Mouse (Mus musculus) limb, embryonic 15.5 days (tissue): Measurements from ENCODE around the gene Ppp1r21. TPM values are rescaled to one million over a fixed set of nuclear protein-coding genes. Genes with fewer than 3 reads are reported as not detected.

ENCODE experiments used
- ATAC-seq: fragments of 200-750 bp; cut with Nextera tagmentation; 2 replicates; pipeline ENCODE4 v1.8.0; 2017; ENCODE audit warnings: low read depth, moderate TSS enrichment; ENCODE audit not compliant: insufficient number of reproducible peaks, low FRiP score, low TSS enrichment
- H3K27ac ChIP-seq: fragments of 300-500 bp; sonication (generic); 2 replicates; pipeline ENCODE4 v1.5.1; 2015; ENCODE audit warnings: moderate library complexity, mild to moderate bottlenecking, inconsistent platforms
- H3K27me3 ChIP-seq: fragments of 300-500 bp; sonication (generic); 2 replicates; pipeline ENCODE4 v1.6.1; 2015; ENCODE audit warnings: inconsistent platforms
- H3K36me3 ChIP-seq: fragments of 300-500 bp; sonication (generic); 2 replicates; pipeline ENCODE4 v1.6.1; 2015; ENCODE audit warnings: inconsistent platforms
- H3K4me1 ChIP-seq: fragments of 300-500 bp; sonication (generic); 2 replicates; pipeline ENCODE4 v1.6.1; 2015; ENCODE audit warnings: inconsistent platforms
- H3K4me2 ChIP-seq: fragments of 300-500 bp; sonication (generic); 2 replicates; pipeline ENCODE4 v1.6.1; 2015; ENCODE audit warnings: mild to moderate bottlenecking, inconsistent platforms
- H3K4me3 ChIP-seq: fragments of 300-500 bp; sonication (generic); 2 replicates; pipeline ENCODE4 v1.5.1; 2015; ENCODE audit warnings: mild to moderate bottlenecking, inconsistent platforms
- H3K9ac ChIP-seq: fragments of 300-500 bp; sonication (generic); 2 replicates; pipeline ENCODE4 v1.6.1; 2015; ENCODE audit warnings: inconsistent platforms
- H3K9me3 ChIP-seq: fragments of 300-500 bp; sonication (generic); 2 replicates; pipeline ENCODE4 v1.6.1; 2016; ENCODE audit warnings: inconsistent platforms
- WGBS: fragments of 180-500 bp; shearing (Covaris S2); methylation state at CpG from one replicate; pipeline ENCODE4 v1.1.7; 2015; 5-methylcytosine and 5-hydroxymethylcytosine counted together
- polyA plus RNA-seq: library from polyadenylated mRNA; unstranded; fragments of >200 nt; fragmentation: Nextera tagmentation; extraction: Ambion mirVana; gene quantifications from 2 replicates; pipeline ENCODE4 v1.2.1, GENCODE M21; 2015

The Ppp1r21 gene
- polyA plus RNA-seq, 1 experiment from 2014 or later = 19.9 TPM

DNA sequence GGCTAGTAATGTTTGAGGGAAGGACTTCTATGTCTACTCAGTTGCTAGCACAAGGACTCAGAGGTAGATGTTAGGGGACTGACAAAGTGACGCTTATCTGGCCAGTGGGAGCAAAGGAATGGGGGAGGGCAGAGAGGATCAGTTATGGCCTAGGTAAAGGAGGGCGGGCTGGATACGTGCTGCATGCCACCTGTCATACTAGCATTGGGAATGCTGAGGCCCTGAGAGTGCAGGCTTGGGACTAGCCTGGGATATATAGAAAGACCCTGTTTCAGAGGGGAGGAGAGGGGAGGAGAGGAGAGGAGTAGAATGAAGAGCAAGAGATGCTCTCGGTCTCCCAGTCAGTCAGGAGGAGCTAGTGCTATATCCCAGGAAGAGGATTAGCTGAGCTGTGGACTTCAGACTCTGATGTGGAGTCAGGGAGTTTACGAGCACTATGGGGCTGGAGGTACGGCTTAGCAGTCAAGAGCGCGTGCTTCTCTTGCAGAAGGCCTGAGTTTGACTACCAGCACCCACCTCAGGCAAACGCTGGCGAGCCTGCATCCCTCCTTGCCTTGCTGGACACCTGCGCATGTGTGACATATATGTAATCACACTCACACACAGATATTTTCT, 23.7 kb downstream of the Ppp1r21 start:
- no peak for ATAC-seq
- 80% methylated on average over 11 of the region's 11 CpGs for whole genome bisulfite sequencing
- Histone ChIP-seq H3K9ac (no peak overlapping the region), H3K4me1 (peaks cover 19% of the 10 kb centered on the region), H3K9me3 (no peaks in the 10 kb centered on the region), H3K4me3 (no peak overlapping the region), H3K4me2 (no peak overlapping the region), H3K36me3 (peaks cover 33% of the 10 kb centered on the region), H3K27me3 (no peaks in the 10 kb centered on the region), H3K27ac (no peak overlapping the region)

DNA sequence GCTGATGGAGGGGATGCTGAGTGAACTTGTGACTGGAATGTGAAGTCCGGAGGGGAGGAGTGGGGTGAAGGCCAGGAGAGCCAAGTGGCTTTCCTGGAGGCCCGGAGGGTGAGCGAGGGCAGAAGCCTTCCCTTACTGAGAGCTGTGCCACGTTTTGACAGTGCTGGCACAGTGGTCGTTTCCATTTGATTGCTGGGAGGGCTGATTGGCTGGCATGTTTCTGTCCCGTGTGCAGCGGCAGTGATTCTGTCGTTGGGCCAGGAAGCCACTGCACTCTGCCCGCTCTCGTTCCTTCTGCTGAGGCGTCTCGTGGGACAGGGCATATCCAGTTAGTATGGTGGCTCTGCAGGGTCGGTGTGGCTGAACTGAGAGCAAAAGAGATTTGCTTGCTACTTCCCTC, 26.3 kb downstream of the Ppp1r21 start:
- H3K4me3 ChIP-seq = no peak overlapping the region
- peaks cover 15% of the 10 kb centered on the region for H3K4me1 ChIP-seq
- no peak overlapping the region for H3K27ac ChIP-seq
- no peak overlapping the region for H3K4me2 ChIP-seq
- peaks cover 29% of the 10 kb centered on the region for H3K36me3 ChIP-seq
- H3K27me3 ChIP-seq = no peaks in the 10 kb centered on the region
- WGBS = 83% methylated on average over 13 of the region's 13 CpGs
- H3K9ac ChIP-seq = no peak overlapping the region
- no peak for ATAC-seq
- H3K9me3 ChIP-seq = no peaks in the 10 kb centered on the region

DNA sequence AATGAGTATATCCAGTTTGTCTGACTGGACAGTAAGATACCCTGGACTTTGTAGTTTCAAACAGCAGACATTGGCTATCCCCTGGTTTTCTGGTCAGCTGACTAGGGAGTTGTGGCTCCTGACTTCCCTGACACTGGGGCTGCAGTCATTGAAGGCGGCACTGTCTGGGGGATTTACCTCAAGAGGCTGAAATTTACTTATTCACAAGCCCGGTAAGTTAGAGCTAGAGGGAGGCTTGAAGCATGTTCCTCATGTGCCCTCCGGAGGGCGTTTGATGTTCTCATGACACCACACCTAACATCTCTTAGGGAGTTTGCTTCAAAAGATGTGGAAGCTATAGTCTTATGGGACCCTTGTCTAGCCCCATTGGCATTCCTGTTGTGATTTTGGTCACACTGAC, 26.8 kb downstream of the Ppp1r21 start:
- 90% methylated on average over 4 of the region's 4 CpGs for WGBS
- Histone ChIP-seq H3K9ac (no peak overlapping the region), H3K27me3 (no peaks in the 10 kb centered on the region), H3K4me3 (no peak overlapping the region), H3K27ac (no peak overlapping the region), H3K4me1 (peaks cover 15% of the 10 kb centered on the region), H3K9me3 (no peaks in the 10 kb centered on the region), H3K36me3 (peaks cover 32% of the 10 kb centered on the region), H3K4me2 (no peak overlapping the region)
- ATAC-seq = no peak

DNA sequence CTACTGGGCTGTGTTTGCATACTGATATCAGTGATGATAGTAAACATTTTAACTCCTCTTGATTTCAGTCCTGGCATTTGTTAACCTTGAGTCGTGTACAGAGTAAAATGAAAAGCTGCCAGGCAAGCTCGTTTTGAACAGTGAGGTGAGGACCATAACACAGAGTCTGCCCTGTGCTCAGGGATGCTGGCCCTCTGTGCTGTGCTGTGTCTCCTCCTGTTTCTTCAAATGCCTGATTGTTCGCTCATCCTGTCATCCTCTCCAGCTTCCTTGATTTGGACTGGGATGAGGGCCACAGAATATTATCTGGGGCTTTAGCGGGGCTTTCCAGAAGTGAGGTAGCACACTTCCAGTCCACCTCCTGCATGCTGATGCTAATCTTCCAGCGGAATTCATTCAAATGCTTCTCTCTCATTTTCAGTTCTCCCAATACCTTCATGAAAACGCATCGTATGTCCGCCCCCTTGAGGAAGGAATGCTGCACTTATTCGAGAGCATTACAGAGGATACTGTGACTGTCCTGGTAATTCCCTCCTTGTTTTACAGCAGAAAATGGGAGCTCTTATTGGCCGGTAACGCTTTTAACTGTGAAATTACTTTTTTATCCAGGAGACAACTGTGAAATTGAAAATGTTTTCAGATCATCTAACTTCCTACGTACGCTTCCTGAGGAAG, 28.4 kb downstream of the Ppp1r21 start:
- Histone ChIP-seq H3K4me2 (no peak overlapping the region), H3K9me3 (no peaks in the 10 kb centered on the region), H3K27me3 (no peaks in the 10 kb centered on the region), H3K4me3 (no peak overlapping the region), H3K4me1 (0 out of 2 replicates have a peak, but pooled peaks cover 3% of the 10 kb centered on the region), H3K36me3 (peaks cover 39% of the 10 kb centered on the region), H3K27ac (no peak overlapping the region), H3K9ac (no peak overlapping the region)
- 38% methylated on average over 13 of the region's 13 CpGs for WGBS
- no peak for ATAC-seq

DNA sequence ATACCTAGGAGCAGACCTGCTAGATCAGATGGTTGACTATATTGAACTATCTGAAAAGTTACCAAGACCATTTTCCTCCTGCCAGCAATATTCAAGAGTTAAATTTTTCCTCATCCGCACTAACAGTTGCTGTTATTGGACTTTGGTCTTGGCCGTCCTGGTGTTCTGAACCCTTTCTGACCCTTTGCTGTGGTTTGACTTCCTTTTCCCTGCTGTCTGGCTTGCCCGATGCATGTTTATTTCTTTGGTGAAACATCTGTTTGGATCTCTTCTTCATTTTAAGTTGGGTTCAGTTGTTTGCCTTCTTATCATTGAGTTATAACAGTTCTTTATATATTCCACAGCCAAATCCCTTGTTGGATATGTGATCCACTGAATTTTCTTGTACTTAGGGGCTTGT, 33.7 kb downstream of the Ppp1r21 start:
- Histone ChIP-seq H3K4me2 (no peak overlapping the region), H3K9me3 (no peaks in the 10 kb centered on the region), H3K4me3 (no peak overlapping the region), H3K27ac (no peak overlapping the region), H3K4me1 (no peaks in the 10 kb centered on the region), H3K9ac (no peak overlapping the region), H3K27me3 (no peaks in the 10 kb centered on the region), H3K36me3 (peaks cover 45% of the 10 kb centered on the region)
- no peak for ATAC-seq
- 79% methylated on average over 3 of the region's 3 CpGs for WGBS

DNA sequence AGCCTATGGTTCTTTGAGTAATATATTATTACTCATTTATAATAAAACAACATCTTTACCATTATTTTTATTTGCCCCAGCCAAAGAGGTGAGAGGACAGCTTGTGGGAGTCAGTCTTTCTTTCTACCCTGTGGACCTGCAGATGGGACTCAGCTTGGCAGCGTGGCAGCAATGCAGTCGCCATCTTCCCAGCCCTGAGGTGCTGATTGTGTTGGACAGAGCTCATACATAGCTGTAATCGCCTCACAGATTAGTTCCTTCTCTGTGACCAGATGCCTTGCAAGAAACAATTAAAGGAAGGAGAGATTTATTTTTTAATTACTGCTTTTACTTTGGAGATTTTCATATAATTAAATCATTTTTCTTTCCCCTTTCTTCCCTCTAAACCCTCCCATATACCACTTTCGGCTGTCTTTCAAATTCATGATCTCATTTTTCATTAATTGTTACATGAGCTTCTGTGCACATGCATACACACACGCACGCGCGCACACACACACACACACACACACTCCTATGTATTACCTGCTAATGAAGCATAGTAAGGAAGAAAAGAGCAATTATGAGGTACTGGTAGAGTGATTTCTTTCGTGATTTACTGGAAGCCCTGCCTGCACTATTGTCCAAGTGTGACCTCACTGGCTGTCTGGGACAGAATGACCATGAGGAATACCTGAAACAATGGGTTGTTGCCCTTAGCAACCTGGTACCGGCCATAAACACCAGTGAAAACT, 40.1 kb downstream of the Ppp1r21 start:
- no peak overlapping the region for H3K9ac ChIP-seq
- no peak overlapping the region for H3K4me3 ChIP-seq
- WGBS = 90% methylated on average over 10 of the region's 10 CpGs
- no peaks in the 10 kb centered on the region for H3K27me3 ChIP-seq
- H3K36me3 ChIP-seq = peaks cover 62% of the 10 kb centered on the region
- H3K4me2 ChIP-seq = no peak overlapping the region
- H3K4me1 ChIP-seq = no peaks in the 10 kb centered on the region
- ATAC-seq = no peak
- no peak overlapping the region for H3K27ac ChIP-seq
- no peaks in the 10 kb centered on the region for H3K9me3 ChIP-seq

DNA sequence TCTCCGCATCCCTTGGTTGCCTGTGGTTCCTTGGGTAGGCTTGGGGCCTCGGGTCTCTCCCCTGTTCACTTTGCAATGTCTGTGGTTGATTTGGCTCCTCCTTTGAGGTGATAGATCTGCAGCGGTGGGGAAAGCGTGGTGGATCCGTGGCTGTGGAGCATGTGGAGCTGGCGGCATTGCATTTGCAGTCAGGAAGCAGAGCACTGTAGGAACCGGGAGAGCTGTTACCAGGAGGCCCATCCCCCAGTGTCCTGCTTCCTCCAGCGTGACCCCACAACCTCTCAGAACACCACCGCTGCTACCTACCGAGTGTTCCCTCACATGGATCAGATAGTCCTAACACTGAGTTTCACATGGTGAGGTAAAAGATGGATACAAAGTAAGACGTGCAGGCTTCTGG, 40.9 kb downstream of the Ppp1r21 start:
- Histone ChIP-seq H3K9ac (no peak overlapping the region), H3K4me2 (no peak overlapping the region), H3K4me3 (no peak overlapping the region), H3K9me3 (no peaks in the 10 kb centered on the region), H3K27me3 (no peaks in the 10 kb centered on the region), H3K36me3 (peaks cover 65% of the 10 kb centered on the region), H3K27ac (no peak overlapping the region), H3K4me1 (no peaks in the 10 kb centered on the region)
- no peak for ATAC-seq
- 82% methylated on average over 11 of the region's 11 CpGs for WGBS

DNA sequence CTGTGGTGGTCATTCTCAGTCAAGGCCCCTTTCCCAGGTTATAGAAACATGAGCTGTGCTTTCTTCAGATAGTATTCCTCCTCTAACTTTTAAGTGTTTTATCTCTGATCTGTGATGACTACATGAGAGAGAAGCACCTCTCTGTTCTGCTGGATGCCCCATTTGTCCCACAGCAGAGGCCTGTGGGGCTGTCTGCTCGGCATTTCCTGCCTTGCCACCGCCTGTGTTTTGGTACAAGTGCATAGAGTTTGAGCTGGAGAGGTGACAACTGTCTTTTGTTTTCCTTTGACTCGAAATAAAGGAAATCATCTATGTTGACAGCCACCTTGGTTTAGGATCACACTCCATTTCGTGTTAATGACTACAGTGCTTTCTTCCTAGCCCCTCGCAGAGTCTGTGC, 44.9 kb downstream of the Ppp1r21 start:
- no peaks in the 10 kb centered on the region for H3K9me3 ChIP-seq
- no peak overlapping the region for H3K9ac ChIP-seq
- ATAC-seq = no peak
- no peaks in the 10 kb centered on the region for H3K4me1 ChIP-seq
- H3K4me2 ChIP-seq = no peak overlapping the region
- no peak overlapping the region for H3K27ac ChIP-seq
- no peaks in the 10 kb centered on the region for H3K27me3 ChIP-seq
- H3K36me3 ChIP-seq = peaks cover 67% of the 10 kb centered on the region
- H3K4me3 ChIP-seq = no peak overlapping the region
- 72% methylated on average over 5 of the region's 5 CpGs for WGBS

DNA sequence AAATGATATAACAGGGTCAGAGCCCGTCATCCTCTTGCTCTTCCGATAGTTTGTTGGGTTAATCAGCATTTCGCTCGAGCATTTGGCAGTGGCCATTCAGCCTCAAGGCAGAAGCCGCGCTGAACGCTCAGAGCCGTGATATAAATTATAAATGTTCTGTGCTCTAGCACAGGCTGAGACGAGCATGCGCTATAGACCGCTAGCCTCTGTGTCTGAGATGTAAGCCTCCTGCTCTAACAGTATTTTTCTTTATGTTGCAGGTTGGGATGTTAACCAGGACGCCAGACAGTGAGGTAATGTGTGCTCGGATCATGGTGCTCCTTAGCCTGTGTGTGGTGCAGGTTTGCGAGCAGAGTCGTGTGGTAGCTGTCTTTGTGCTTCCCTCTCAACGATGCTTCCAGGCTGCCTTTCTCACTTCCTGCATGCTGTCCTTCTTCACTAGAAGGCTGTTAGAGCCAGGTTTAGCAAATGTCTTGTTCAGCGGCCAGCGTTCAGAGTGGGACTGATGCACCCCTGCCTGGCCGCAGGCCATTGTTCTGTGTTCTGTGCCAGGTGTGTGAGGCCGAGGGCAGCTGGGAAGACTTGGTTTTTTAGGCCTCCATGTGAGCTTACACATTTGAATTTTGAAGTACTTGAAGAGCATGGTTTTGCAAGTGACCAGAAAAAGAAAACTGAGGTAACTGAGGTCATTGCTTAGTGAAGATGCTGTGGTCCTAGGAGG, 48.8 kb downstream of the Ppp1r21 start:
- Histone ChIP-seq H3K36me3 (peaks cover 59% of the 10 kb centered on the region), H3K4me3 (no peak overlapping the region), H3K9ac (no peak overlapping the region), H3K4me2 (no peak overlapping the region), H3K4me1 (no peaks in the 10 kb centered on the region), H3K27ac (no peak overlapping the region), H3K27me3 (no peaks in the 10 kb centered on the region), H3K9me3 (no peaks in the 10 kb centered on the region)
- no peak for ATAC-seq
- 82% methylated on average over 20 of the region's 20 CpGs for WGBS

DNA sequence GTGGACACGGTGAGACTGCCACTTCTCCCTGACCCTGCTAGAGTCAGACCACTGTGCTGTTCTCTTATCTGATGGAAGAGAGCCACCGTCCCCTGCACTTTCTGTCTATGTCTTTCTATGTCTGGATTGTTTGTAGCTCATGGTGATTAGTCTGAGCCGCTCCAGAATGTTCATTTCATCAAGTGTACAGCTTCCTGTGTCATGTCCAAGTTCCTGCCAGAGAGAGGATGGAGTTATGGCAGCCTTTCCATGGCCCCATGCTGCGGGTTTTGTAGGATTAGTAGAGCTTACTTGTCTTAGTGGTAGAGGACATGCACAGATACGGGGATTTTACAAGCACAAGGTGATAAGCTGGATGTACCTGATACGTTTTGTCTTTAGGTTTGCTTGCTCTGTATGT, 50.6 kb downstream of the Ppp1r21 start:
- Histone ChIP-seq H3K9me3 (no peaks in the 10 kb centered on the region), H3K27me3 (no peaks in the 10 kb centered on the region), H3K36me3 (peaks cover 69% of the 10 kb centered on the region), H3K27ac (no peak overlapping the region), H3K4me3 (no peak overlapping the region), H3K4me1 (no peaks in the 10 kb centered on the region), H3K4me2 (no peak overlapping the region), H3K9ac (no peak overlapping the region)
- 85% methylated on average over 6 of the region's 6 CpGs for WGBS
- no peak for ATAC-seq

DNA sequence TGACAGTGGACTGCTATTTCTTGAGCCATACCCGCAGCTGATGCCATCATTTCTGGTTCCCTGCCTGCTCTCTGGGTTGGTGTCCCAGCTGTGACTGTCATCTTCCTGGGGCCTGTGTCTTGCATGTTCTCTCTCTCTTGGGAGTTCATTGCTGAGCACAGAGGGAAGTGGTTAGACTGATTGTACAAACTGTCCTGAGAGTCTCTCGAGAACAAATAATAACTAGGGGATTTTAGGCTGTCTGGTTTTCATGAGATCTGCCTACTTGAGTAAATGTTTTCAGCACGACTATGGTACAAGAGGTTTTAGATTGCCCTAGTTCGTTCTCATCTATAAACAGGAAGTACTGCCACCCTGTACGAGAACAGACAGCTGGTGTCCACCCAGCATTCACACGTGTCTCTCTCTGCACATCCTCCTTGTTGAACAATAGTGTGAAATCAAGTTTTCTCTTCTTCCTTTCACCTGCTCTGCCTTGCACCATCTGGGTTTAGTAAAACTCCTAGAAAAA, 51.6 kb downstream of the Ppp1r21 start:
- ATAC-seq = no peak
- H3K4me1 ChIP-seq = no peaks in the 10 kb centered on the region
- no peak overlapping the region for H3K4me3 ChIP-seq
- H3K27me3 ChIP-seq = no peaks in the 10 kb centered on the region
- H3K9me3 ChIP-seq = no peaks in the 10 kb centered on the region
- no peak overlapping the region for H3K27ac ChIP-seq
- H3K4me2 ChIP-seq = no peak overlapping the region
- WGBS = 72% methylated on average over 6 of the region's 6 CpGs
- peaks cover 69% of the 10 kb centered on the region for H3K36me3 ChIP-seq
- H3K9ac ChIP-seq = no peak overlapping the region

DNA sequence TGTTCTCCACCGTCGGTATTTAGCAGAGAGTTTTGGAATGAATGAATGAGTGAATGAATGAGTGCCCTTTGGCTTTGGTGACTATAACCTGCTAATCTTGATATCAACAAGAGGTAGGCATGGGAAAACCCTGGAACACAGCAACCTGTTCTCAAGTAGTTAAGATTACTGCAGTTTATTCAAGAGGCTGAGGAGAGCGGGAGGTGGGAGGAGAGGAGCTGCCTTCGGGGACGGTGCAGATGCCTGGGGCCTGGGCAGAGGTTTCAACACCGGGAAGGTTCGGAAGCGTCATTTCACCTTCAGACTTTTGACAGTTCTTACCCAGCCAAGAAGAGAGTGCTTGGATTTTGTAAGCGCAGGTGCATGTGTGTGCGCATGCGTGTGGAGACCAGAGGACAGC, 53.1 kb downstream of the Ppp1r21 start:
- WGBS = 64% methylated on average over 11 of the region's 11 CpGs
- peaks cover 71% of the 10 kb centered on the region for H3K36me3 ChIP-seq
- H3K4me1 ChIP-seq = no peaks in the 10 kb centered on the region
- H3K4me2 ChIP-seq = no peak overlapping the region
- H3K9ac ChIP-seq = no peak overlapping the region
- no peak overlapping the region for H3K4me3 ChIP-seq
- H3K9me3 ChIP-seq = no peaks in the 10 kb centered on the region
- ATAC-seq = no peak
- H3K27me3 ChIP-seq = no peaks in the 10 kb centered on the region
- no peak overlapping the region for H3K27ac ChIP-seq
